Mouse (Mus musculus): ENCODE results near the gene Lrmda.

- no peak for TF ChIP-seq CTCF (IDR thresholded peaks at IDR 0.05; ENCODE audit: extremely low read depth, insufficient read length, insufficient replicate concordance, low read depth, low read length)
- TF ChIP-seq POLR2A (IDR thresholded peaks at IDR 0.05; ENCODE audit: low read depth, low read length): no peak
Measured at GRCm38 (mm10) chr14:22269812-22270211, 250.3 kb downstream of the Lrmda start.
